Mouse (Mus musculus) small intestine, adult 2 months (tissue): Measurements from ENCODE around the gene Csnk2a2.

Source experiments
- CTCF ChIP-seq: fragments of 200-500 bp; IDR thresholded peaks from 2 replicates; pipeline ENCODE4 v1.5.1; 2012; ENCODE audit warnings: low read depth, mild to moderate bottlenecking, control low read depth, inconsistent platforms, low read length, moderate library complexity, mixed read lengths; ENCODE audit not compliant: insufficient replicate concordance, insufficient read length; ENCODE audit errors: extremely low read depth
- POLR2A ChIP-seq: fragments of 200-500 bp; IDR thresholded peaks from 2 replicates; pipeline ENCODE4 v1.6.1; 2012; ENCODE audit warnings: low read depth, mild to moderate bottlenecking, control low read depth, inconsistent platforms, low read length, moderate library complexity

DNA sequence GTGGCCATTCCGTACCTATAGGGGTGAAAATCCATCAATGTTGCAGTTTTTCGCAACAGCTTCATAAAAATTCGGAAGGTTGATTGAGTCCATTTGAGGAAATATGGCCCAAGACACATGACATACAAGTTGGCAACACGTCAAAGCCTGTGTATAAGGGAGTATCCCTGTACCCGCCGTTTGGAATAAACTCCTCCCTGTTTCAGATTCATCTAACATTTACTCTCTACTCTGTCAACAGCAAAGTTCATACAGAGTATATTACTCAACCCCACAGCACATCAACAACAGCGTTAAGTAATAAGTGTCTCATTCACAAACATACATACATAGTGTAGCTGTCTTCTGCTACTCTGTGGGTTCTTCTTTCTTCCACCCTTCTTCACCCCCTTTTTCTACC, 65.2 kb downstream of the Csnk2a2 start:
- TF ChIP-seq POLR2A (no peak), CTCF (no peak)
